Mouse (Mus musculus) liver, postnatal 0 days (tissue): ENCODE data around the gene Cacng2.

Experiments used
- CTCF ChIP-seq: sonication (generic); IDR thresholded peaks from 2 replicates; pipeline ENCODE4 v1.5.1; 2016; ENCODE audit warnings: antibody characterized with exemption, low read depth
- EP300 ChIP-seq: IDR thresholded peaks from 2 replicates; pipeline ENCODE4 v1.6.1; 2016; ENCODE audit warnings: antibody characterized with exemption, low read depth, mild to moderate bottlenecking

DNA sequence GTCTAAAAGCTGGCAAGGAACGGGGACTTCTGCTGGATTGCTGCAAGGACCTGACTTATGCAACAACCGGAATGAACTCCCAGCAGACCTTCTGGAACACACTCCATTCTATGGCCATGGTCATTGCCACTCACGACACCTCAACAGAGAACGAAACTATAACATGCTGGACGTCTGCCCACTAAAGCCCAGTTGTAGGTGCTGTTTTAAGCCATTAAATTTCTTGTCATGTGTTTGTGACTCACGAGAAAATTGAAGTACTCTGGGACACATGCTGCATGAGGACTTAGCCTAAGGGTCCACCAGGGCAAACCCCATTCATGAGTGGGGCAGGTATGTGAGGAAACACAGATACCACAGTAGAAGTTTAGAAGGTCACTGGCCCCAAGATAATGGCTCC is 159.1 kb downstream of the Cacng2 start:
- TF ChIP-seq CTCF = no peak
- no peak for TF ChIP-seq EP300
